16 mouse cellular contexts compared by ENCODE assay signal in genomic region chr3:79413492-79413891, GRCm38 (mm10).
"Had no signal": no experiment of that assay in that cellular context is flagged by ENCODE, and none has a peak within 500 bp of the region (broad histone marks: within the 10 kb centered on the region; RNA-seq: fewer than 3 reads in every experiment).

No protein-coding gene starts in this region.

- H3K4me2 ChIP-seq: lung, embryonic 15.5 days; midbrain, embryonic 12.5 days; neural tube, embryonic 12.5 days; stomach, embryonic 15.5 days had no signal

- H3K4me3 ChIP-seq: lung, embryonic 15.5 days; megakaryocyte, embryonic 14.5 days; midbrain, embryonic 12.5 days; neural tube, embryonic 12.5 days; stomach, embryonic 15.5 days had no signal

- DNase-seq: lung, adult 2 months; lung, postnatal 14 days; lung, postnatal 36 days; midbrain, embryonic 14.5 days; right cerebral cortex, postnatal 14 days; thymus, adult 2 months; thymus, postnatal 25 days; thymus, postnatal 4 days had no signal

- H3K36me3 ChIP-seq: lung, embryonic 15.5 days; midbrain, embryonic 12.5 days; neural tube, embryonic 12.5 days; stomach, embryonic 15.5 days had no signal

- ATAC-seq: lung, postnatal 0 days had no signal

- H3K27ac ChIP-seq: lung, embryonic 15.5 days; macrophage; midbrain, embryonic 12.5 days; neural tube, embryonic 12.5 days; stomach, embryonic 15.5 days; stomach, postnatal 0 days had no signal

- H3K4me1 ChIP-seq: megakaryocyte, embryonic 14.5 days; stomach, embryonic 15.5 days had no signal

- H3K27me3 ChIP-seq: lung, embryonic 15.5 days; megakaryocyte, embryonic 14.5 days; midbrain, embryonic 12.5 days; neural tube, embryonic 12.5 days; stomach, embryonic 15.5 days had no signal

- H3K9ac ChIP-seq: lung, embryonic 15.5 days; midbrain, embryonic 12.5 days; neural tube, embryonic 12.5 days; stomach, embryonic 15.5 days had no signal

- H3K9me3 ChIP-seq: lung, embryonic 15.5 days; megakaryocyte, embryonic 14.5 days; midbrain, embryonic 12.5 days; neural tube, embryonic 12.5 days; stomach, embryonic 15.5 days had no signal
